Comparison of ENCODE assay signal across 8 mouse cellular contexts in the genomic region with DNA sequence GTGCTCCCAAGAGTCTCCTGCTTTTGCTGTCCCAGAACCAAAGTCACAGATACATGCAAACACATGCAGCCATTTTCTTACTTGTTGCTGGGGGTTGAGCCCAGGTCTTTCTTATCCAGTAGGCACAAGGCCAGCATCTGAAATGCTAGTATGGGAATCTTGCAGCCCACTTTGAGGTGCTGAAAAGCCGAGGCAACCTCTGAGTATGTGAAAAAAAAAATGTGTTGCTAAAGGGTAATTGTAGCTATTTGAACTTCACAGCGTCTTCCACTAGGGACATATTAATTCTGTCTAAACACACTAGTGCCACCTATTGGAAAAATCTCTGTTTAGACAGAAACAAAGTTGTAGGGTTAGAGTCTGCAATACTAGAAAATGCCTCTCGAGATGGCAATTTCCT.
DNase-seq lines count a peak whose midpoint lies in the region; ATAC-seq and TF ChIP-seq lines count a peak whose summit lies in the region.

No protein-coding gene starts in this region.

- 6% methylated on average over 3 of the region's 3 CpGs for WGBS in heart, postnatal 0 days
- under 1% methylated on average over 3 of the region's 3 CpGs for WGBS in forebrain, postnatal 0 days
- 5% methylated on average over 3 of the region's 3 CpGs for WGBS in midbrain, postnatal 0 days

- no peaks in the 10 kb centered on the region for H3K9me3 ChIP-seq in heart, postnatal 0 days (replicated peaks; ENCODE audit: control insufficient read depth, low read length)
- no peaks in the 10 kb centered on the region for H3K9me3 ChIP-seq in forebrain, postnatal 0 days (ENCODE audit: low read length)
- no peaks in the 10 kb centered on the region for H3K9me3 ChIP-seq in midbrain, postnatal 0 days (ENCODE audit: low read length)

- TF ChIP-seq EP300 in heart, postnatal 0 days (IDR thresholded peaks at IDR 0.05; ENCODE audit: low read depth), result no peak

- peaks cover 10% of the 10 kb centered on the region; the same call in 1 of the 2 replicates for H3K4me1 ChIP-seq in heart, postnatal 0 days (ENCODE audit: control insufficient read depth, insufficient read depth)
- H3K4me1 ChIP-seq in forebrain, postnatal 0 days (ENCODE audit: insufficient read depth), result no peaks in the 10 kb centered on the region
- no peaks in the 10 kb centered on the region for H3K4me1 ChIP-seq in midbrain, postnatal 0 days (ENCODE audit: insufficient read depth, low read length)

- no peaks in the 10 kb centered on the region for H3K36me3 ChIP-seq in heart, postnatal 0 days (replicated peaks; ENCODE audit: control insufficient read depth, insufficient read depth, low read length)
- no peaks in the 10 kb centered on the region for H3K36me3 ChIP-seq in forebrain, postnatal 0 days (ENCODE audit: insufficient read depth)
- no peaks in the 10 kb centered on the region for H3K36me3 ChIP-seq in midbrain, postnatal 0 days (ENCODE audit: insufficient read depth, low read length)

- no peak overlapping the region for H3K4me3 ChIP-seq in heart, postnatal 0 days (ENCODE audit: low read depth, low read length)
- no peak overlapping the region for H3K4me3 ChIP-seq in forebrain, postnatal 0 days (ENCODE audit: low read depth, low read length)
- H3K4me3 ChIP-seq in midbrain, postnatal 0 days (ENCODE audit: low read depth, low read length), result no peak overlapping the region

- no peak overlapping the region for H3K4me2 ChIP-seq in heart, postnatal 0 days (ENCODE audit: low read depth, low read length)
- no peak overlapping the region for H3K4me2 ChIP-seq in forebrain, postnatal 0 days (ENCODE audit: low read depth)
- H3K4me2 ChIP-seq in midbrain, postnatal 0 days (ENCODE audit: low read depth, low read length, poor library complexity, severe bottlenecking), result no peak overlapping the region

- H3K9ac ChIP-seq in heart, postnatal 0 days (replicated peaks; ENCODE audit: low read depth, low read length), result no peak overlapping the region
- H3K9ac ChIP-seq in forebrain, postnatal 0 days, result no peak overlapping the region
- H3K9ac ChIP-seq in midbrain, postnatal 0 days (replicated peaks; ENCODE audit: low read length, poor library complexity, severe bottlenecking), result no peak overlapping the region

- peak; percentile 86 for TF ChIP-seq CTCF in heart, postnatal 0 days (IDR thresholded peaks at IDR 0.05; ENCODE audit: low read depth)
- peak; percentile 84 for TF ChIP-seq CTCF in forebrain, postnatal 0 days (IDR thresholded peaks at IDR 0.05; ENCODE audit: low read depth)
- TF ChIP-seq CTCF in midbrain, postnatal 0 days (IDR thresholded peaks at IDR 0.05), result peak; percentile 92

- H3K27me3 ChIP-seq in heart, postnatal 0 days (ENCODE audit: control insufficient read depth, insufficient read depth, low read length), result no peaks in the 10 kb centered on the region
- no peaks in the 10 kb centered on the region for H3K27me3 ChIP-seq in forebrain, postnatal 0 days (ENCODE audit: insufficient read depth, low read length)
- no peaks in the 10 kb centered on the region for H3K27me3 ChIP-seq in midbrain, postnatal 0 days (ENCODE audit: insufficient read depth, low read length)

- H3K27ac ChIP-seq in heart, postnatal 0 days (ENCODE audit: low read depth), result no peak overlapping the region
- H3K27ac ChIP-seq in forebrain, postnatal 0 days (ENCODE audit: low read depth, low read length), result no peak overlapping the region
- H3K27ac ChIP-seq in midbrain, postnatal 0 days (ENCODE audit: low read depth, low read length), result no peak overlapping the region

- ATAC-seq in heart, postnatal 0 days (ENCODE audit: insufficient read depth, low read depth), result no peak
- peak; percentile 67; the same call in 1 of the 2 replicates for ATAC-seq in forebrain, postnatal 0 days
- no peak for ATAC-seq in midbrain, postnatal 0 days (ENCODE audit: low FRiP score)
- ATAC-seq in erythroblast, adult 5-6 weeks (replicated peaks; ENCODE audit: low FRiP score, poor library complexity, severe bottlenecking), result no peak

- peak; percentile 89 for DNase-seq in heart, postnatal 0 days (ENCODE audit: low spot score)
- no peak for DNase-seq in heart, adult 11 months
- peak; percentile 28 for DNase-seq in 3134 (ENCODE audit: extremely low read depth, insufficient read length, low spot score)
- DNase-seq in MN1 (ENCODE audit: low spot score), result peak; percentile 81
- peak; percentile 62 for DNase-seq in forebrain, postnatal 0 days
- DNase-seq in midbrain, postnatal 0 days (ENCODE audit: low spot score), result peak; percentile 90
- DNase-seq in adrenal gland, adult 2 months, result no peak

Comparison
In these comparisons a context has a peak if more than half of its experiments do, and no peak if none do; other contexts are left out.
1. DNase-seq: peak in heart, postnatal 0 days (single experiment), 3134 (single experiment), MN1 (single experiment), forebrain, postnatal 0 days (single experiment) and midbrain, postnatal 0 days (single experiment); none in heart, adult 11 months (single experiment) and adrenal gland, adult 2 months (single experiment).
2. Peak in every context shown above with its lines, with median percentiles within 50 percentile points of each other: CTCF ChIP-seq.